Mouse (Mus musculus) c-Kit-positive CD71-negative TER-119-negative erythroid progenitor cells, embryonic 14.5 days (primary cell): ENCODE data around the gene Ssbp3.

Experiments
- DNase-seq: peaks from one replicate; pipeline ENCODE4 v3.0.0-alpha.2; 2013; ENCODE audit warnings: low read depth

Ssbp3 gene

DNA sequence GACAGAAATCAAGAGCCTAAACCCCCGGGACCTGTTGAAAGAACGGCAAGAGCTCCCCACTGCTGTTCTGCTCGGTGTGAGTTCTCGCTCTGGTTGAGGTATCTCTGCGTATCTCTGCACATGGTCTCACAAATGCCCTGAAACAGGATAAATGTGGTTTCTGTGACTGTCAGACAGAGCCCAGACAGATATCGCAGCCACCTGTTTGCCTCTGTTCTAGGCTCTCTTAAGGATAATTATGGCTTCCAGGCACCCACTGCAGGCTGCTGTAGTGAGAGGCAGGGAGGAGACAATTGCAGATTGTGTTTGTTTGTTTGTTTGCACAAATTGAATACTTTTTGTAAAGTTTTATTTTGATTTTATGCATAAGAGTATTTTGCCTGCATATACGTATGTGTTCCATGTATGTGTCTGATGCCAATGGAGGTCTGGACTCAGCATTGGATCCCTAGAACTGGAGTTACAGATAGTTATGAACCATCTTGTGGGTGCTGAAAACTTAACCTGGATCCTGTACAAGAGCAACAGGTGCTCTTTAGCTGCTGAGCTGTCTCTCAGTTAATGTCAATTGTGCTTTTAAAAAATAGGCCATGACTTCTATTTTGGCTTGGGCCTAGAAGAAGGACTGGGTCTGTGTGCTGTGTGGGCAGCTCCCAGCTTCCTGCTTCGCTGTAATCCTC lies 101.0 kb downstream of the Ssbp3 start:
- no peak for DNase-seq

DNA sequence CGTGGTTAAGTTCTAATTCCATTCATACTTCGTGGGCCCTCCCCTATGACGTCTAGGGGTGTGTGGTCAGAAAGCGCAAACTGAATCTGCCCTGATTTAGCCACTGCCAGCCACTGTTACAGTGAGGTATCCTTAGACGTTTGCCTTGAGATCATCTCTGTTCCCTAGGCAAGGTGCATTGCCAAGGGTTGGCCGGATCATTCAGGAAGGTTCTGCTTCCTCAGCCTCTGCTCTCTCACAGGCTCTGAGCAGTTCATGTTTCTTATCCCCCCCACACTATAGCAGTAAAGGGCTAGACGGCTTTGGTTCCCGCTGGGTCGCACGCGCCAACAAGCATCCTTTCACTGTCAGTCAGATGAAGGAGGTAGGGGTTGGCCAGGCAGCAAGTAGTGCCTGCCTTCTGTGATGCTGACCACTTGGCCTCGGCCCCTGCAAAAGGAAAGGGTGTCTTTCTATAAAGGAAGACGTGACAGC lies 101.5 kb downstream of the Ssbp3 start:
- no peak for DNase-seq

DNA sequence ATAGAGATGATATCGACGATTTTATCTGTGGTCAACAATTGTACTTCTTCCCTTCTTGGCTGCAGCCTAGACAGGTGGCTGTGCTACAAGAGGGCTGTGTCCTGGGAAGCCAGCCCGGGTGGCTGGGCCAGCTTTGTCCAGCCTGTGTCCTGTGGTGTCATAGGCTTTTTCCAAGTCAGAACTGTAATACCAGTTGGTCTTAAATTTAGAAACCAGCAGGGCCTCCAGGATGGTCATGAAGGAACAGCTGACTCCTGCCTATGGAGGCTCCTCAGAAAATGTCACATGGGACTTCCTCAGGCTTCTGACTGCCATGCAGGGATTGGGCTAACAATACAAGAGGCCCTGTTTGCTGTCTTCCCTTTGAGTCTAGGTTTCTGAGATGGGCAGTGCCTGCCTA lies 102.1 kb downstream of the Ssbp3 start:
- no peak for DNase-seq

DNA sequence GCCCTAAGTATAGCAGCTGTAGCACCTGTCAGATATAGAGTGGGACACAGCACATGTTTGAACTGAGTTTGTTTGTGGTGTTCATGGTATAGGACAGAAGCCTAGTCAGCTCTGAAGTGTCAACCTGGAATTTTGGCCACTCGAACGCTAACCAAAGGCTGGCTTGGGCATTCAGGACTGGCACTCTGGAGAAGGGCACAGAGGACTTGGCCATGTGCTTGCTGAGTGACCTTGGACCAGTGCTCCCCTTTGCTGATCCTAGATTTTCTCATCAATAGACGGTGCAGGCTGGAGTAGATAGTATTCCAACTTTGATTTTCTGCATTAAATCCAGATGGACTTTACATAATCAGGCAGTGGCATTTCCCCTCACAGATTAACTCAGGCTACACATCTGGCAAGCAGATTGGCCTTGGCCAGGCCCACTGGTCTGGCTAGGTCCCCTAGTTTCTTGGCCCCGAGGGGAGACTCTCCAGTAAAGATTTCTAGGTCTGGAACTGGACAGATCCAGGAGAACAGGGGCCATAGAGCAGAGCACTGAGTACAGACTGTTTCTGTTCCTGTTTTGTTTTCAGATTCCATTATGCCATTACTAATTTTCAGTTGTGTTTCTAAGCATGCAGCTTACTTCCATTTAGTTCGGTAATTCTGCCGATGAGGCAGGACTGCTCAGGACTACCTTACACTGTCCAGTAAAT lies 102.8 kb downstream of the Ssbp3 start:
- DNase-seq = no peak

DNA sequence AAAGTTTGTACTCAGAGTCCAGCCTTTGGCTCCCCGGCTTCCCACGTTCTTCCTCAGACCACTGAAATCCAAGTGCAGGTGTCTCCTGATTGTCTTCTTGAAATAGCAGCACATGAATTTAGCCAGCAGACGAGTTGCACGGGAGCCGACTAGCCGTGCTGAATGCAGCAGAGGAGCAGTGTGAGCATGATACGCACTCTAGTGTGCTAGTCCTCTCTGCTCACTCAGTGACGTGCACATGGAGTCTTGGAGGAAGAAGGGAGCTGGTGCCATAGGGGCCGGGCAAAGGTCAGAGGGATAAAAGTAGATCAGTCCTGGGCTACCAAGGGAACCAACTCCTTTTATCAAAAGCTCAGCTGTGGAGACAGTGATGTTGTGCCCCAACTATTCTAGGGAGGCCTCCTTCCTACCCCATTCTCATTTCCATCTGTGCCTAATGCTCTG lies 103.3 kb downstream of the Ssbp3 start:
- DNase-seq = no peak

DNA sequence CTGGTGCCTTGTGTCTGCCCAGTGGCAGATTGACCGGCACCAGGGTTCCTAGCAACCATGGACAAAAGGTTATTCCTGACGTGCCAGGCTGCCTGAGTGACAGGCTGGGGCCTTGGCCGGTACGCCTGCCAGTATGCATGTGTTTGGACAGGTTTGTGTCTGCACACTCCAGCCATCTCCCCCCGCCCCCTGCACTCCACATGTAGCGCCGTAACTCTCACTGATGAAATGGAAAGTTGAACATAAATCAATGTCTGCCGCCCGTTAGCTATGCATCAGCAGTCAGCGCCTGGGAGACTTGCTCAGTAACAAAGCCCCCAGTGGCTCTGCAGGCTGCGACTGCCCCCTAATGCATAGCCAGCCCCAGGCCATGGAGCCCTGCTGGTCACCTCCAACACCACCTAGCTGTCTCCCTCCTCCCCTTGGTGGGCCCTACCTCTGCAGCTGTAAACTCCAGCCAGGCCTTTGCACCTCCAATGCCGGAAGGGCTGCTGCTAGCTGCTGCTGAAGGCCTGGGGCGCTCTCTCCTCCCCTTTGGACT lies 105.5 kb downstream of the Ssbp3 start:
- DNase-seq = no peak

DNA sequence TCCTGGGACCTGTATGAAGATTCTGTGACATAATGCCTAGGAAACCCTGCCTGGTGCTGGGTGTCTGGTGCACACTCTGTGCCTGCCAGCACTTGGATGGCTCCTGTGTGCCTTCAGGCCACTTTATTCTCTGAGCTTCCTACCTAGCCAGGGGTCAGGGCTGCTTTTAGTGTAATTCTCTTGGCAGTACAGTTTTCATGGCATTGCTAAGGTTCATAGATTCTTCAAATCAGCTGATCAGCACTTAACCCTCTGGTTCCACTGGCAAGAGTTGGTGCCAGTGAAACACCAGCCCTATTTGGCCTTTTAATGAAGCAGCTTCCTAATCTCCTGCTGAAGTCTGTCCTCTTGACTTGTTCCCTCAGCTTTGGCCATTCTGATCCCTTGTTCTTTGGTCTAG lies 106.8 kb downstream of the Ssbp3 start:
- DNase-seq = no peak

DNA sequence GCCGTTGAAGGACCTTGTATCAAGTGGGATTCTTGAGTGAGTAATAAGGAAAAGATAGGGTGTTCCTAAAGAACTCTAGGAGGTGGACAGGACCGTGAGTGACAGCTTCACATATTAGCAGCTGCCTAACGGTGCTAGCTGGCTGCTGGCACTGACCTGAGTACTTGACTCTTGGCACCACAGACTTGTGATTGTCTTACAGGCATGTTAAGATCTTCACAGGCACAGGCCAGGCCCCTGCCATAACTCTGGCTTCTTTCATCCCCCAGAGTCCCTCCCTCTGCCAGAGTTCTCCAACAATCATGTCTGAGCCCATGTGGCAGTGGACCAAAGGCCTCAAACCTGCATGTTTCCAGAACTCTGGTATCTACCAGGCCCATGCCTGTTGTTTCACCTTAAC lies 108.0 kb downstream of the Ssbp3 start:
- DNase-seq = no peak

DNA sequence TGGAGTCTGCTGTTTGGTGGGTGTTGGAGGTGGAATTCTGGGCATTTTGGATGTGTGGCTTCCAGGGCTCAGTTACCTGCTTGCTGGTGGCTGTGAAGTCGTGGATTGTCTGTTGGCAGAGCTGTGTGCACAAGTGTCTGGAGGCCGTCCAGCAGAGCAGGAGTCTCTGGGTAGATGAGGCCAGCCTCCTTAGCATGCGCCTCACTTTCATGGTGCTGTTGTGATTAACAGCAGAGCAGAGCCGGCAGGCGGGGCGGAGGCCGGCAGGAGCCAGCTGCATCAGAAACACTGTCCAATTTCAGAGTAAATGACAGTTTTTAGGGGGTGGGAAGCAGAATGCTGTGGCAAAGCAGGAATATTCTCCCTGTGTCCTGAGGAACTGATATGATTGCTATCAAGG lies 108.5 kb downstream of the Ssbp3 start:
- DNase-seq = no peak

DNA sequence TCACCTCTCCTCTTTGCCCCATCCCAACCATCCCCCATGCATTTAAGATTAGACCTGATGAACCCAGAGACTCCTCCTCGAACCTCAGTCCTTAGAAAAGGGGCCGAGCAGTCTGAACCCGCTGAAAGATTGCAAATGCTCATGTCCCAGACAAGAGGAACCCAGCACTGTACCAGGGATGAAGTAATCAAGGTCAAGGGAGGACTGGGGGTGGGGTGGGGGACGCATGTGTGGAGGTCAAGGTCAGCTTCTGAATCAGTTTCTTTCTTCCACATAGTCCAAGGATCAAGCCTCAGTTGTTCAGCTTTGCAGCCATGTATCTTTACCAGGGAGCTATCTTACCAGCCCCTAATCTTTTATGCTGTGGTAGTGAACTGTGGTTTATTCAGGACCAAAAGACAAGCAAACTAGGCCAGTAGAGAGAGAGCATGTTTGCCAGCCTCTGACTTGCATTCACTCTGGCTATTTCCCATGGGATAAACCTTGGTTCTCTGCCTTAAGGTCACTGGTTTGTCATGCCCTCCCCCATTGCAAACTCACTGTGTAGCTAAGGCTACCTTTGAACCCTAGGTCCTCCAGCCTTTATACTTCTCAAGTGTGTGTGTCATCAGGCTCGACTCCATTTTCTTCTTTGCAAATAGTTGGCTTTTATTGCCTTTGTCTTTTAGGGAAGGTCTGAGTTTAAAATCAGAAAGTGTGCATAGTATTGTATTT lies 109.9 kb downstream of the Ssbp3 start:
- no peak for DNase-seq

DNA sequence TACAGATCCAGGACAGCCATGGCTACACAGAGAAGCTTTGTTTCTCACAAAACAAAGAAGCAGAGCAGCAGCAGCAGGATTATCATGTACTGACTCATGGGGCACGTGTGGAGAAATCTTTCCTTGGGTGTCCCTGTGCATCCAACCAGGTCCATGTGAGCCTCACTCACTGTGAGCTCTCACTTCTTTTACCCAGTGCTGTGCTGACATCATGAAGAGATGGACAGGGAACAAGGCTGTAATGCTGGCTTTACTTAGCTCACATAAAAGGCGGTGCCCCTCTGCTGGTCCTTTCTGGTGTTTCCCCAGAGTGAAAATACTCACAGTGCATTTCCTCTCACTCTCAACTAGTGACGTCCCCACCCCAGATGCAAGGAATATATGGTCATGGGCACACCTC lies 111.0 kb downstream of the Ssbp3 start:
- no peak for DNase-seq

DNA sequence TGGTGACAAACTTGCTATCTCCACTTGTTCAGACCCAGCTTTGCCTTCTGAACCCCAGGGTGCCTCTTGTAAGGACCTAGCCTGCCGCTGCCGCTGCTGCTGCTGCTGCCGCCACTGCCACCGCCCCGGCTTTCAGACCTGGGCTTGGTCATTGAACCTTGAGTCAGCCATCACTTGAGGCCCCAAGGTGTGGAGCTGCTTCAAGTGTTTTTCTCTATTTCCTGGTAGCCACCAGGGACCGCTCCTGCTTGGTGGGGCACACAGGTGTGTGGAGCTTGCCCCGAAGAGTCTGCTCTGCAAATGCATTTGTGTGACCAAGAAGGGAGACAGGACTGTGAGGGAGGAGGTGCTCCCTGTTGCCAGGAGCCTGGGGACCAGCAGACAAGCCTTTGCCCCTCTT lies 114.4 kb downstream of the Ssbp3 start:
- no peak for DNase-seq

DNA sequence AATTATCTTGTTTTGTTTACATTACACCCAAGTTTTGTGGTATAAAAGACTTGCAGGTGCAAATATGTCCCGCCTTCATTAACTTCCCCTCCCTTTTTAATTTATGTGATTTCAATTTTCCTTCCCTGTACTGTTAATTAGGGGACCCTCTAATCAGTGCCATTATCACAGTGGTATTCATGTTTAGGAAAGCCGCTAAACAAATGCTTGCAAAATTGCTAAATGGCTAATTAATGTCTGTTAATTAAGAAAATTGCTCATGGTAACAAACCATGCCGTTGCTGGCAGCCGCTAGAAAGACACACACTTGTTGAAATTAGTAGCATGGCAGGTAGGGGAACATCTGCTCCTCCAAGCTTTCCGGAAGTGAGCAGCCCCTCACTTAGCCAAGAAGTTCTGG lies 114.9 kb downstream of the Ssbp3 start:
- DNase-seq = no peak

DNA sequence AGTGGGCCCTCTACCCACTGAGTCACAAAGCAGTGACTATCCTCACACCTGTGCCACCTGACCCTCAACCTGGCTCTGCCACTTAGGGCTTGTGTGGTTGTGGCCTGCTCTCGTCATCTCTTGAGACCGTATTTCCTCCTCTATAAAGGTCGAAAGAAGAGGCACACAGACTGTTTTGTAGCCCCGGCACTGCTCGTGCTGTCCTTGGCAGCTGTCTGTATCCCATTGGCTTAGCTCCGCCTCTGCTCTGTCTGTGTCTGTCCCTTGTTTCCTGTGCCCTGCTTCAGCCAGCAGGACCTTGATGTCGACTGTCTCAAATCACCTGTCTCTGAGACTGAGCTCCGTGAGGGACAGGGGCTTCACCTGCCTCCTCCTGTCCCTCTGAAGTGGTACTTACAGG lies 116.0 kb downstream of the Ssbp3 start:
- no peak for DNase-seq

DNA sequence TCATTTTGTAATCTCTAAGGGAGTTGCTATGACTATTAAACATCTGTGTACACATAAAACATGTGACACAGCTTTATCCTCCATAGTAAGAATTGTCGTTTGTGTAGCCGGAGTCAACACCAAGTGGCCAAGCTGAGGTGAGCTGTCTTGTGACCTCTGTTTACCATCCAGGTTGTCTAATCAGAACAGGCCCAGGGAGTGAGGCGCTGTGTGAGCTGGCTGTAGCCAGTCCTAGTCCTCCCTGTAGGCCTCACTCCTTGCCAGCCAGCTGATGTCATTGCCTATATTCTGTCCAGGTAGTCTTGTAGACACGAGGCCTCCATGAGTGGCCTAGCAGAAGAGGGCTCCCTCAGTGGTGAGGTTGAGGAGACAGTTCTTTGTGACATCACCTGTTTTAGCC lies 125.2 kb downstream of the Ssbp3 start:
- no peak for DNase-seq

DNA sequence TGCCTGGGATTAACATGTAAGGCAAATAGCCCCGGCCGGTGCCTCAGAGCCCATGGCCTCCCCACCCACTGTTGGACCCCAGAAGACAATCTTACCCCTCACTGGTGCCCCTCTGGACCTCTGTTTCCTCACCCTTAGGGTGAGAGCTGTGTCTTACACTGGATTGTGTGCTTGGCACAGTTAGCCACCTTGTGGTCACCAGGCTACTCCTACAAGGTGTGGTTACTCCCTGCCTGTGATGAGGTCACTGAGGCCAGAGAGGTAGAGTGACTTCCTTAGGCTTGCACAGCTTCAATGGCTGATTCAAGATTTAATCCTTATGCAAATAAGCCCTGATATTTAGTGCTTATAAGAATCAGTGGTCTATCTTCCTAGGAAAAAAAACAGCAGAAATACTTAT lies 126.5 kb downstream of the Ssbp3 start:
- DNase-seq = no peak

DNA sequence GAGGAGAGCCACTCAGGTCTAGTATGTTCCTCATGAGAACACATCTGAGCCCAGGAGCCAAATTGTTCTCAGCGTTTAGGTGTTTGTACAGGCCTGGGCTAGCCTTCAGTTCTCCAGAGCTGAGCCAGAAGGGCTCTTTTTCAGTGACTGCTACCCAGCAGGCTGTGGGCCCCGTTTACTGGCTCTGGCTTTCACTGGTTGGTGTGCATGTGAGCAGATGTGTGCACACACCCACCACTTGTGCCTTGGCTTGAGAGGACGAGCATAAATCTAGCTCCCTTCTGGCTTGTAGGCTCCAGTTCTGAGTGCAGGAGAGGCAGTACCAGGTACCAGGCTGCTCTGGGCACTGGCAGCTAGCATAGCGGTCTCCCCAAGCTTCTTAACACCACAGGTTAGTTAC lies 127.8 kb downstream of the Ssbp3 start:
- DNase-seq = no peak

DNA sequence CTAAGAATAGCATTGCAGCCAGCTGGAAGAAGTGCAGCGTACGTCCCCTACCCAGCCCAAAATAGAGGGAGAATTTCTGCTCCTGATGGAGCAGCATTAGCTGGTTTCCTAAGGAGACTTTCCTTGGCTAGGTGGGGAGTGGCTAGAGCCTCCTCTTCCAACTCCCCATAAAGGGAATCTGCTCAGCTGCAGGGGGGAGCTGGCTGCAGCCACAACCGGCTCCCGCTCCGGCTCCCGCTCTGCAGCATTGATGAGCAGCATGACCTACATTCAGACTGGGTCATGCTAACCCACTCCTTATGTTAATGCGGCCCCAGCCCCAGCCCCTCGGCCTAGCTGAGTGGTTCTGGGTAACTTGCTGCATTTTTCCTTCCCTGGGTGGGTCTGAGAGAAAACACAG lies 128.8 kb downstream of the Ssbp3 start:
- DNase-seq = no peak

DNA sequence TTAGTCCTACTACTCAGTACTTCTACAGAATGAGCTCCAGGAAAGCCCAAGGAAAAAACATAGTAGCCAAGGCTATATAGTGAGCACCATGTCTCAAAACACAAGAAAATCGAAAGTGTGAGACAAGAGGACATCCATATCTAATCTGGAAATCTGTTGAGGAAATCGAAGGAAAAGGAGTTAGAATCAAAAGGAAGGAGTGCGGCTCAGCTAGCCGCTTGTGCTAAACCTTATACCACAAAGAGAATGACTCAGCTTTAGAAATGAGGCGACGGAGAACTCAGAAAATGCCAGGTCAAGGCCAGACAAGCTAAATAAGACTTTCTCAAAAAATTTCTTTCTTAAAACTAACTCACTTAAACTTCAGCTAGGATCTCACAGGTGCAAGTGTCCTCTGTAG lies 131.8 kb downstream of the Ssbp3 start:
- DNase-seq = no peak

DNA sequence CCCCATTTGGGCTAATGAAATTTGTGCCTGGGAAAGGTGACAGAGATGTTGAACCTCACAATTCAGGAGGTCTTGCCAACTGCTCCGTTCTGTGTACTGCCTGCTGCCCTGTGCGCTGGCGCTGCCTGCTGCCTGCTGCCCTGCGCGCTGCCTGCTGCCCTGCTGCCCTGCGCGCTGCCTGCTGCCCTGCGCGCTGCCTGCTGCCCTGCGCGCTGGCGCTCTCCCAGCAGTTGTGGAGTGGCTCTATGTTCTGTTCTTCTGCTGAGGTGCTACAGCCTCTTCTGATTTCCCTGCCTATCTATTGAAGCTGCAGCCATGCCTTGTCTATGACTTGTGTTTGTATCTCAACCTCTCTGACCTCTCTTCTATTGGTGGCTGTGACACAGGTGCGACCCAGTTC lies 134.7 kb downstream of the Ssbp3 start:
- DNase-seq = no peak

DNA sequence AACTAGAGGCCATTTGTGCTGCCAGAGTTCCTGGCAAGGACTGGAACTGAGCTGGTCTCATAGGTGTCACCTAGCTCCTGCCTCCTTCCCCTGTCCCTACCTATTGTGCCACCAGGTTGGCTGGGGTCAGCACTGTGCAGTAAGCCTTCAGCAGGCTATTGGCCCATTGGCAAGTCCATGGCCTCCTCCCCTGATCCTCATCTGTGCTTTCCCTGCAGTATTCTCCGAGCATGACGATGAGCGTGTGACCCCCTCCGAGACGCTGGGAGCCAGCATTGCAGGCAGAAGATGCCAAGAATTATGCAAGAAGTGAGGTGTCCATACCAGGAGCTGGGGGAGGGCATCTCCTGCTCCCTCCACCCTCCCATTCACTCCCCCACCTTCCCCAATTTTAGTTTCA lies 137.3 kb downstream of the Ssbp3 start:
- DNase-seq = no peak

DNA sequence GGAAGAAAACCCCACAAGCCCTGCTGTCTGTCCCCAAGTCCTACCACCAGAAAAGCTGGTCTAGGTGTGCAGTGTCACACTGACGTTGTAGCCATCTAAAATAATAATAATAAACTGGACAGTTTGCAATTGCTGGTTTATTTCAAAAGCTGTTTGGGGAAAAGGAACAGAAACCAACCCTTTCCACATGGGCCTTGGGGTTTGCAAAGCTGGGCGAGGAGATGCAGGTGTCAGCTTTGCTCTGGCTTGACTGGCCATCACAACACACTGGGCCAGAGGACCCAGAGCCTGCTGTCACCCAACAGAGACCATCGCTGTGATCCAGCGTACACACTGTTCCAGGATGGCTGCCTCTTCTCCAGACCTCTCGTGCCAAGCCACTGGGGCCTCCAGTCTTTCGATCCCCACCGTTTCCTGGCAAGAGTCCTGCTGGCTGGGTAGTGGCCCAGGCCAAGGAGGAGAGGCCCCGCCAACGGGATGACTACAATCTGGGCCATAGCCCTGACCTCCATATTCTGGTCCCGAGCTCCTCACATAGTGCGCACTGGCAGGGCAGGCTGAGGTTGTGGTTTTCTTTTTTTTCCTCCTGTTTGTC lies 138.2 kb downstream of the Ssbp3 start:
- DNase-seq = no peak

DNA sequence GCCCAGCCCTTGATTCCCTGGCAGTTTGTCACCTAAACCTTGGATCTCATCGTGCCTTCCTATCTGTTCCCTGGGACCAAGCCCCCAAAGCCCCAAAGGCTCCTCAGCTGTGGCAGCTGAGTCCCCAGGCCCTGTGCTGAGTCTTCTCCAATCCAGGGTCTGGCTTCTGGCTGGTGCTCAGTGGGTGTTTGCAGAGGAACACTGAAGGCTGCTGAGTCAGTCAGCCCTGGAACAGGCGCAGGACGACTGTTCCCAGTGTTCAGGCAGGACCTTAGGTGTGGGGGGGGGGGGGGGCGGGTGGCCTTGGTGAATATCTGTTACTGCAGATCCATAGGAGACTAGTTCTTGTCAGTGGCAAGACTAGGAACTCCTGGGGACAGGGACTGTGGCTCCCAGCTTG lies 141.4 kb downstream of the Ssbp3 start:
- DNase-seq = no peak
